Mouse (Mus musculus): Measurements from ENCODE around the gene Emc6. TPM values are rescaled to one million over a fixed set of nuclear protein-coding genes. Genes with fewer than 3 reads are reported as not detected.

The Emc6 gene
- polyA plus RNA-seq, 1 experiment from 2014 or later: 148 TPM

Other genes with a start within 250 kb of the Emc6 start
- gene Atp2a3, start 215.9 kb downstream of the Emc6 start, polyA plus RNA-seq (2015; fragmentation: Nextera tagmentation; extraction: Ambion mirVana): 0.75 and 12.6 TPM in 2 replicates
- 0.47 and 3.3 TPM in 2 replicates for gene P2rx1, start 177.9 kb downstream of the Emc6 start, polyA plus RNA-seq (2015; fragmentation: Nextera tagmentation; extraction: Ambion mirVana)
- 30.9 and 34.7 TPM in 2 replicates for gene Camkk1, start 158.0 kb downstream of the Emc6 start, polyA plus RNA-seq (2015; fragmentation: Nextera tagmentation; extraction: Ambion mirVana)
- gene Ncbp3, start 129.3 kb downstream of the Emc6 start, polyA plus RNA-seq (2015; fragmentation: Nextera tagmentation; extraction: Ambion mirVana): 9.1 and 10.1 TPM in 2 replicates
- 0.19 and 2.7 TPM in 2 replicates for gene Itgae, start 86.5 kb downstream of the Emc6 start, polyA plus RNA-seq (2015; fragmentation: Nextera tagmentation; extraction: Ambion mirVana)
- 2.4 and 5.7 TPM in 2 replicates for gene Haspin, start 38.7 kb downstream of the Emc6 start, polyA plus RNA-seq (2015; fragmentation: Nextera tagmentation; extraction: Ambion mirVana)
- 0.72 and 0.84 TPM in 2 replicates for gene P2rx5, start 16.6 kb downstream of the Emc6 start, polyA plus RNA-seq (2015; fragmentation: Nextera tagmentation; extraction: Ambion mirVana)
- gene Tax1bp3, start within 50 bp of the Emc6 start, polyA plus RNA-seq (2015; fragmentation: Nextera tagmentation; extraction: Ambion mirVana): 118 and 133 TPM in 2 replicates
- gene Ctns, start 22.0 kb upstream of the Emc6 start, polyA plus RNA-seq (2015; fragmentation: Nextera tagmentation; extraction: Ambion mirVana): 17.0 and 17.7 TPM in 2 replicates
- gene Shpk, start 22.4 kb upstream of the Emc6 start, polyA plus RNA-seq (2015; fragmentation: Nextera tagmentation; extraction: Ambion mirVana): 3.0 and 3.4 TPM in 2 replicates
- gene Trpv1, start 57.3 kb upstream of the Emc6 start, polyA plus RNA-seq (2015; fragmentation: Nextera tagmentation; extraction: Ambion mirVana): 2.0 and 2.4 TPM in 2 replicates
- 0.20 and 0.29 TPM in 2 replicates for gene Trpv3, start 90.4 kb upstream of the Emc6 start, polyA plus RNA-seq (2015; fragmentation: Nextera tagmentation; extraction: Ambion mirVana)
- gene Aspa, start 152.6 kb upstream of the Emc6 start, polyA plus RNA-seq (2015; fragmentation: Nextera tagmentation; extraction: Ambion mirVana): 3.4 and 4.0 TPM in 2 replicates
- not detected in 2 replicates for gene Gm49340, start 152.7 kb upstream of the Emc6 start, polyA plus RNA-seq (2015; fragmentation: Nextera tagmentation; extraction: Ambion mirVana)
- gene Spata22, start 152.7 kb upstream of the Emc6 start, polyA plus RNA-seq (2015; fragmentation: Nextera tagmentation; extraction: Ambion mirVana): 0.12 and 0.19 TPM in 2 replicates
- gene Olfr20, start 173.7 kb upstream of the Emc6 start, polyA plus RNA-seq (2015; fragmentation: Nextera tagmentation; extraction: Ambion mirVana): not detected in 2 replicates
- gene Olfr376, start 194.2 kb upstream of the Emc6 start, polyA plus RNA-seq (2015; fragmentation: Nextera tagmentation; extraction: Ambion mirVana): not detected in 2 replicates
- gene Olfr1, start 222.6 kb upstream of the Emc6 start, polyA plus RNA-seq (2015; fragmentation: Nextera tagmentation; extraction: Ambion mirVana): not detected in 2 replicates

All from neural tube, embryonic 15.5 days (tissue).